Mouse (Mus musculus) kidney, postnatal 10 days (tissue): ENCODE data around the gene Cdx2.
A peak's percentile ranks its signal among the peaks of the same experiment; 100 is the strongest.

Experiments used
- DNase-seq: peaks from one replicate; pipeline ENCODE4 v3.0.0; 2021; ENCODE audit warnings: mixed read lengths

Gene Cdx2

DNA sequence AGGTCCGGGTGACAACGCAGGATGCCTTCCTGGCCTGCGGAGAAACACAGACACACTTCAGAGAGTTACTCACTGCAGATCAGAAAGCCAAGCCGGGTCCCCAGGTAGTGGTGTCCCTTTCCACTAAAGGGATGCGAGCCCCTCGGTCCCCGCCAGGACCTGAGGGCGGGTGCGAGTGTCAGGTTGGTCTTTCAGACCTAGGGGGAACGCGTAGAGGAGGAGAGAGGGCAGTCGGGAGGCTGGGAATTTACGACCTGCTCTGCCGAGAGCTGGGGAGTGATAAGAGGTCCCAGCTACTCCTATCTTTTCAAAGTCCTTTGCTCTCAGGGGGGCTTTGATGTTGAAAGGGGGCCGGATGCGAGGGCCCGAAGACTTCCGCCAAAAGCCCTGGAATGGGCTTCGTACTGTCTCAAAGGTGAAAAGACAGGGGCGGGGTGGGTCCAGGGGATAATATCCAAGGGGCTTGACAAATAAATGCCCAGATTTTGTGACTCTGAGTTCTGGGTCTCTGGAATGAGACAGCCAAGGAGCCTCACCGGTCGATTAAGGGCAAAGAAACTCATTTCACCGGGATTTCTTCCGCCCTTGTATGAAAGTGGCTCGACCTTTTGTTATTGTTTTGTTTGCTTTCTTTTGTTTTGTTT is 8.5 kb upstream of the Cdx2 start:
- no peak for DNase-seq

DNA sequence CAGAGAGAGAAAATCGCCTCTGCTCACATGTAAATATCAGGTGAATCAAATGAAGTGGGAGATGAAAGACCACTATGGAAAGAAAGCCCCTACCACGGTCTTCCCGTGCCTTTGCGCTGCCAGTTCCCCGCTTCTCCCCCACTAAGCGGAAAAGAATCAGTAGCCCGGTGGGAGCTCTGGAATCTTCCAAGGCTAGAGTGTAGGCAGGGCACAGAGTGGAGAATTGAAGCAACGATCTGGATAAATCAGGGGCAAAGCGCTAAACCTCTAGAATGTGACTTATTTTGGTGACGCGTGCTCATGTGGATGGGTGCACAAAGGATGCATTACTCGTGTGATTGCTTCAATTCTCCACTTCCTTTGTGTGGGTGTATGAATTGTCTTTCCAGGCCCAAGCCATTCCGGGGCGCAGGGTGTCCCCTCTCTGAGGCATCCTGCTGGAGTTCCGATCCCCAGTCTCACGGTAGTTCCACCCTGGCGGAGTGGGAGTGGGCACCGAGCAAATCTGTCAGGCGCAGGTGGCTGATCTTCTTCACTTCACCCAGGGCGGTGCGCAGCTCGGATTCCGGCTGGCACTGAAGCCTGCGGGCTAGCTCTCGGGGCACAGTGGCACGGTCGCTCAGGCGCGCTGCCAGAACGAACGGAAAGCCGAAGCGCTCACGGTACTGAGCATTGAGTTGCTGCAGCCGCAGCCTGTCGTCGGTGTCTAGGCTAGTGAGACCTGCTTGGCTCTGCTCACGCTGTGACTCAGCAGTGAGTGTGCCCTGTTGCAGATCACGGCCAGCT is 7.8 kb upstream of the Cdx2 start:
- no peak for DNase-seq

DNA sequence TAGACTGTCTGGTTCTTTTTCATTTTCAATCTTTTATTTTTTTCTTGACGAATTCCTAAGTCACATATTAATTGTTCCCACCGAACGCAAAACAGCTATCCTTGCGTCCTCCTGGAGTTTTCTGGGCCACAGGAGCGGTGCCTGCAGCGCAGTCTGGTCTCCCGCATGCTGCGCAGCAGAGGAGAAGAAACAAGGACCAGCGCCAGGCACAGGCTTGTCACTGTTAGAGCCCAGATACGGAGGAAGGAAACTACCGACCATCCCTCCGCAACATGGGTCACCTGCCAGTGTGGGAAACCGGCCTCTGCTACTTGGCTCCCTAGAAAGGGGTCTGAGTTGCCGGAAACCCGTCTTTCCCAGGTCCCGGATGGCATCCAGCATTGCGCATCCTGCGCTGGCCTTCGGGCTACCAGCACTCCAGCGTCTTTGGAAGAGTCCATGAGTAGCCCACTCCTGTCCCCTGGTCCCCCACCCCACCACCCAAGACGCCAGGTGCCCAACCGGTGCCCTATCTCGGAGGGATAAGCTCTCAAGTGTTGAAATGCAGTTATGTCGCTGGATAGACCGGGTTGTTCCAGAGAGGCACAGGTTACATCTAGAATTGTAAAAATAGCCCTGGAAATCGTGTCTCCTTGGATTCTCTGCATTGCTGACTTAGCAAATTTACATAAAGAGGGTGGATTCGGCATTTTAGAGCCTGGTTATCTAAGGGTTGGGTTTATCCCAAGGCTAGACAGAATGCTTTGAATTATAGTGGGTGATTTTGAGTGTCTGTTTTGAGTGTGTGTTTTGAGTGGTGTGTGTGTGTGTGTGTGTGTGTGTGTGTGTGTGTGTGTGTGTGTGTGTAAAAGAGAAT is 6.0 kb upstream of the Cdx2 start:
- no peak for DNase-seq

GRCm38 (mm10) chr5:147309786-147310185 is 2.7 kb upstream of the Cdx2 start:
- DNase-seq, result no peak

DNA sequence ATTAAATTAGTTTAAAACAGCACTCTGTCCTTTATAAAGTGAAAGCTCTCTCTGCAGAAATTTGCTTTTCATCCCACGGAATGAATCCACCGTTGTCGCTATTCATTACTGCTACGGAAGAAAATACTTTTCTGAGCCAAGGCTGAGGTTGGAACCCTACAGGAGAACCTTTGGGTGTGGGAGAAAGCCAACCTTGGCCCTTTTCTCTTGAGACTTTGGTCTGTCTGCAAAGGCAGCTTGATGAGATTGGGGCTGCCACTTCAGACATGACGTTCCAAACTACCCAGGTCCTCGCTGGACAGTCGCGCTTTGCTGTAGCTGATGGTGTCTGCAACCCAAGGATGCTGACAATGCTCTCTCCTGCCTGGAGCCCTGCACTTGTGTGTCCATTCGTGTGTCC is 1.4 kb upstream of the Cdx2 start:
- no peak for DNase-seq

DNA sequence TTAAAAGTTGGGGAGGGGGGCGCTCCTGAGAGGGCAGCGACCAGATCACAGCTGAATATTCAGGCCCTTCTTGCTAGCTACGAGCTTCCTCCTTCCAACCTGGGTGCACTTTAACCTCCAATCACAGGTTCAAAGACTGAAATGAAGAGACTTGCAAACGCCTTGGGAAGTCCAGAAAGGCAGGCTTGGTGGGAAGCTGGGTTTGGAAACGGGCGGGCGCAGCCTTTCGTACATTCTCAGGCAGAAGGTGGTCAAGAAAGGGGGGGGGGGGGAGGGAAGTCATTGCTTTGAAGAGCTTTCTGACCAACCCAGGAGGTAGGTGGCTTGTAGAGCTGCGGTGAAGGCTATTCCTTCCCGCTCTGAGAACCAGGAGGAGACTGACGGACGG is 322 bp upstream of the Cdx2 start:
- no peak for DNase-seq

GRCm38 (mm10) chr5:147305856-147306637 is 1.0 kb downstream of the Cdx2 start:
- DNase-seq, result no peak

GRCm38 (mm10) chr5:147305166-147305565 is 1.9 kb downstream of the Cdx2 start:
- DNase-seq, result no peak

- DNase-seq, result no peak
These were observed 2.6 kb downstream of the Cdx2 start for GRCm38 (mm10) chr5:147304276-147305155.

DNA sequence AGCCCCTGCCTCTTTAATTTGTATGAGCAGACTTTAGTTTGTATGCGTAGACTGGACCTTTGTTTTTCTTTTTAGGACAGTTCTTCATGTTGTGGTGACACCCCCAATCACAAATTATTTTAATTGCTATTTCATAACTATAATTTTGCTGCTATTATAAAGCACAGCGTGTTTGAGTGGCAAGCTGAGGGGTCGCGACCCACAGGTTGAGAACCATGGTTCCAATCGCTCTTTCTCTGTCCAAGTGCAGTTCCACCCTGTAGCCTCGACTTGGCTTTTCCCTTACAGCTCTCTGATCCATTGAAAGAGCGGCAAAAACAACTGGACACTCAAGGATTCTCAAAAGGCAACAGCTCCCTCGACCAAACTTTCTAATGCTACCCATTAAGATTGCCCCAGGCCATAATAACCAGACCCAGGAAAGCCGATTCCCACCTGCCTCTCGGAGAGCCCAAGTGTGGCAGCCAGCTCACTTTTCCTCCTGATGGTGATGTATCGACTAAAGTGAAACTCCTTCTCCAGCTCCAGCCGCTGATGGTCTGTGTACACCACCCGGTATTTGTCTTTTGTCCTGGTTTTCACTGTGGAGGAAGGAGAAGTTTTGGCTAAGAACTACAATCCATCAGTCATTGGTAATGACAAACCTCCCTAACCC is 4.2 kb downstream of the Cdx2 start:
- DNase-seq, result no peak

GRCm38 (mm10) chr5:147302141-147302540 is 4.9 kb downstream of the Cdx2 start:
- DNase-seq, result no peak

- DNase-seq, result no peak
These were observed 5.3 kb downstream of the Cdx2 start for GRCm38 (mm10) chr5:147301781-147302070.

- no peak for DNase-seq
These were observed 5.9 kb downstream of the Cdx2 start for GRCm38 (mm10) chr5:147300917-147301780.

DNA sequence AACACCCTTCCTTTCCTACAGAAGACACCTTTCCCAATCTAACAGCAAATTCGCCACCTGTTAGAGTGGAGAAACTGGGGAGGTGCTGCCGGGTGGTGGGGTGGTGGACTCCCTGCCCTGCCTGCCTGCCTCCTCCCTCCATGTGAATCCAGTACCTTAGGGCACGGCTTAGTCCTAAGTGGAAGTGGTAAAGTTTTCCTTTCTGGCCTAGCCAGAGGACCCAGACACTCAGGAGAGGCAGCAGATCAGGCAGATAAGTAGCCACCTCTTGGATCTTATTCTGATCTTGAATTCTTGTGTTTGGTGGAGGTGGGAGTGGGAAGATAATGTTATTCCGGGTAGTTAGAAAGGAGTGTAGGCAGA is 7.1 kb downstream of the Cdx2 start:
- no peak for DNase-seq

DNA sequence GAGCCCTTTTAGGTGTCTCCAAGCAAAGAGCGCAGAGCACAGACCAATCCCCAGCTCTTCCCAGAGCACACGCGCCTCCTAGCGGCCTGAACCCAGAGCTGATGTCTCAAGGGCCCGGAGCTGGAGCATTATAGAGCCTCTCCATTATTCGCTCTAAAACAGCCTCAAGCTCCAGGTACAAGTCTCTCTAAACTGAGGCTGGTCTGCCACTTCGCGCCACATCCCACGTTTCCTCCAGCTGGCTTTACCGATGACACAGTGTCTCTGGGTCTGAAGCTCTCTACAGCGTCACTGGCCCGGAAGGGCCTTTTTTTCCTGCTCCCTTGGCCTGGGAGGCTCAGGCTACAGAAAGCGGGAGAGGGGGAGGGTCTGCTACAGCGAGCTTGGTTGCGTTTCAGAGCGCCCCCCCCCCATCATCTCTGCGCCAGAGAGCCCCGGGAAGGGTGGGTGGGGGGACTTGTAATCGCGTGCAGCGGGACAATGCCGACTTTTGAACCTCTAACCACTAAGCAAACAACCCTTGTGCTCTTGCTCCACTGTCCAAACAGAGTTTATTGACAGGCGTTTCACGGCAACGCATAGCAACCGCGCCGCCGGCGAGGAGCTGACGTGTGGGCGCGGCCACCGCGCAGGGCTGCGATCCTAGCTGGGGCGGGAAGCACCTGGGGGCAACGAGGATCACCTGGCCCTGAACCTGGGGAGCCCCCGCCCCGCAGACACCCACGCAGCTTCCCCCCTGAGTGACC is 7.6 kb downstream of the Cdx2 start:
- peak; percentile 65 for DNase-seq

DNA sequence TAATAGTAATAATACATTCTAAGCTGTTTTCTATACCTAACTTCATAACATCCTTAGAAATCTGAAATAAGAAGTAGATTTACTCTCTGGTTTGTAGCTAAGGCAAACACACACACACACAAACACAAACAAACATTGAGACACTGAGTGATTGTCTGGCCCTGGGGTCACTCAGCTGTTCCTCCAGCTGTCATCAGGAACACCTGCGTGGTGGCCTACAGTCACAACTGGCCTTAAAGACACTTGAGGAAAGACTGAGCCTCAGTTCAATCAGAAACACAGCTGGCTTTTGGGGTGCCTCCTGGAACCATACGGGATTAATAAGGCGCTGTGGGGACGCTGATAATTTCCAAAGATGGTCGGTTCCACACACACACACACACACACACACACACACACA is 9.8 kb downstream of the Cdx2 start:
- DNase-seq, result no peak

- DNase-seq, result peak; percentile 42
These were observed 12.9 kb downstream of the Cdx2 start for GRCm38 (mm10) chr5:147294121-147294520.

DNA sequence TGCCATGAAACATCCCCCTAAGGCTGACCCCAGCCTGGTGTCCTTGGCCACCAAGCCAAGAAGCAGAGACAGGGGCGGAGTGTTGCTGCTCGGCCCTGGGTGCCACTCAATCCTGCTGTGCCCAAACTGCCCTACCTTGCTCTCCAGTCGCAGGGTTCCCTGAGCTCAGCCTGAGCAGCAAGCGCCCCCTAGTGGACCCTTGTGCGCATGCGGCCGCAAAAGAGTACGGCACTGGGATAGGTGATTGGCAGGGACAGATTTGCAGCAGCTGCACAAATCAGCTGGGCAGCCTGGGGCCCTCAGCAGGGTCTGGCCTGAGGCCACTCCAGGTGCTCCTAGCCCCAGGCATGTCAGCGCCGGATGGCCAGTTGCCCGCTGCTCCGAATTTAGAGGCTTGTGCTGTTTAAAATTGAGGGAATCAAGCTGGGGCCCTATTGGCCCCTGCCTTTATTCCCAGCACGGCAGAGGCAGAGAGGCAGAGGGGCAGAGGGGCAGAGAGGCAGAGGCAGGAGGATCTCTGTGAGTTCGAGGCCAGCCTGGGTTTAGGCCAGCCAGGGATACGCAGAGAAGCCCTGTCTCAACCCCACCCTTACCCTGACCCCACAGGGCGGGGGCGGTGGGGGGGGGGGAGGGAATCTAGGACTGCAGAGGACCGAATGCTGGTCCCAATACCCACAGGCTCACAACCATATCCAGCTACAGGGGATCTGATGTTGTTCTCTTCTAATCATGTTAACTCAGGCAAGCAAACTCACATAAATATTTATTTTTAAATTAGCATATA is 13.8 kb downstream of the Cdx2 start:
- DNase-seq, result peak; percentile 78
